Mouse (Mus musculus) effector memory CD4-positive, alpha-beta T cell, adult 5 months (primary cell): Measurements from ENCODE around the gene Homez. TPM values are rescaled to one million over a fixed set of nuclear protein-coding genes. Genes with fewer than 3 reads are reported as not detected.

Experiments used
- polyA plus RNA-seq: library from polyadenylated mRNA; unstranded; fragments of 100-300 nt; shearing (Covaris generic); gene quantifications from one replicate; pipeline ENCODE4 v1.2.1, GENCODE M21; 2017

The Homez gene
- polyA plus RNA-seq, result 7.2 TPM

GRCm38 (mm10) chr14:54870861-54871260 lies at the start of gene Homez:
Homez (minus strand) TSS chr14:54870961.

GRCm38 (mm10) chr14:54912886-54913285 lies 42.1 kb upstream of the Homez start, which contains the start of gene Slc22a17:
Slc22a17 (minus strand) TSS chr14:54913132.

DNA sequence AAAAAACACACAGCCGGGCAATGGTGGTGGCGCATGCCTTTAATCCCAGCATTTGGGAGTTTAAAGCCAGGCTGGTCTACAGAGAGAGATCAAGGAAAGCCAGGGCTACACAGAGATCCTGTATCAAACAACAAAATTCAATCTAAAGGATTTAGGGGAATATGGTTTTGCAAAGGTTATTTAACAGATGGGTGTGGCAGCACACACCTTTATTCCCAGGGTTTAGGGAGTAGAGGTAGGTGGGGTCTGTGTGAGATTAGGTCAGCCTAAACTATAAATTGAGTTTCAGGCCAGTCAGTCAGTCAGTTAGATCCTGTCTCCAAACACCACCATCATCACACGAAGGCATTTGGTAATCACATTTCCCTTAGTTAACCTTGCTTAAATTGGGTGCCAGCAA lies 21.4 kb upstream of the Homez start, which contains the start of gene Pabpn1:
Gene Pabpn1, plus strand, starts transcription at position 301 of the 400 bp plus-strand sequence.

GRCm38 (mm10) chr14:54883154-54884021 lies 12.6 kb upstream of the Homez start, which contains the start of the genes Bcl2l2 and Gm20521:
Bcl2l2 (plus strand) TSS chr14:54883377.
Gm20521 (plus strand) TSS chr14:54883441.

GRCm38 (mm10) chr14:54877048-54877715 lies 6.4 kb upstream of the Homez start, which contains the start of gene Ppp1r3e:
Ppp1r3e (minus strand) TSS chr14:54877550.

DNA sequence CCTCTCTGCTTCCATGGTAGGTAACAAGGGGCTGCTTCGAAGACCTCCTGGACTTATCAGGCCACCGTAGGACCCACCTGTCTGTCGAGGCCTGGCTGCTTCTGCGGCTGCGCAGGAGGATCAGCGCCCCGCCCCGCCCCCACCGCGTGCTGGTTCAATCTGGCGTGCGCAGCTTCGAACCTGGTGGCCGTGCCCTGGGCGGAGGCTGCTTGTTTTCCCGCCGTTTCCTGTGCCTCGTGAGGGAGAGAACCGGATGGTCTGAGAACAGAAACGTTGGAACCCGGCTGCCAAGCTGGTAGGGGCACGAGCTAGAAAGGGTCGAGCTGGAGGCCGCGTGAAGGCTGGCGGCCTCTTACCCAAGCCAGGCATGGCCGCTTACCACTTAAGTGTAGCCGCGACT lies 56.8 kb downstream of the Homez start, which contains the start of gene Rnf212b:
Gene Rnf212b, plus strand, starts transcription at position 151 of the 400 bp plus-strand sequence.

Other genes starting within 250 kb of the Homez start
- gene Psmb11, start 249.5 kb downstream of the Homez start, polyA plus RNA-seq, result not detected
- not detected for gene Gm17606, start 230.0 kb downstream of the Homez start, polyA plus RNA-seq
- gene Cdh24, start 229.6 kb downstream of the Homez start, polyA plus RNA-seq, result 3.7 TPM
- gene 1700123O20Rik, start 184.7 kb downstream of the Homez start, polyA plus RNA-seq, result 53.0 TPM
- gene Acin1, start 184.0 kb downstream of the Homez start, polyA plus RNA-seq, result 106 TPM
- 0.16 TPM for gene Gm29776, start 172.1 kb downstream of the Homez start, polyA plus RNA-seq
- not detected for gene Cebpe, start 158.8 kb downstream of the Homez start, polyA plus RNA-seq
- not detected for gene Slc7a8, start 89.0 kb downstream of the Homez start, polyA plus RNA-seq
- gene Rnf212b, start 56.8 kb downstream of the Homez start, polyA plus RNA-seq, result not detected
- 2.8 TPM for gene Ppp1r3e, start 6.6 kb upstream of the Homez start, polyA plus RNA-seq
- 0.16 TPM for gene Bcl2l2, start 12.4 kb upstream of the Homez start, polyA plus RNA-seq
- not detected for gene Gm20521, start 12.5 kb upstream of the Homez start, polyA plus RNA-seq
- gene Pabpn1, start 21.5 kb upstream of the Homez start, polyA plus RNA-seq, result 198 TPM
- gene Slc22a17, start 42.2 kb upstream of the Homez start, polyA plus RNA-seq, result 1.7 TPM
- gene Efs, start 55.2 kb upstream of the Homez start, polyA plus RNA-seq, result not detected
- gene Il25, start 61.7 kb upstream of the Homez start, polyA plus RNA-seq, result not detected
- not detected for gene Cmtm5, start 65.3 kb upstream of the Homez start, polyA plus RNA-seq
- gene Myh6, start 96.0 kb upstream of the Homez start, polyA plus RNA-seq, result not detected
- not detected for gene Gm17428, start 106.0 kb upstream of the Homez start, polyA plus RNA-seq
- not detected for gene Myh7, start 123.7 kb upstream of the Homez start, polyA plus RNA-seq
- gene Ngdn, start 144.5 kb upstream of the Homez start, polyA plus RNA-seq, result 107 TPM
- 13.4 TPM for gene Zfhx2, start 221.4 kb upstream of the Homez start, polyA plus RNA-seq
- gene Thtpa, start 223.8 kb upstream of the Homez start, polyA plus RNA-seq, result 10.8 TPM
- 145 TPM for gene Ap1g2, start 235.6 kb upstream of the Homez start, polyA plus RNA-seq
- not detected for gene Jph4, start 246.0 kb upstream of the Homez start, polyA plus RNA-seq